Comparison of ENCODE assay signal across 7 mouse cellular contexts in the genomic region with DNA sequence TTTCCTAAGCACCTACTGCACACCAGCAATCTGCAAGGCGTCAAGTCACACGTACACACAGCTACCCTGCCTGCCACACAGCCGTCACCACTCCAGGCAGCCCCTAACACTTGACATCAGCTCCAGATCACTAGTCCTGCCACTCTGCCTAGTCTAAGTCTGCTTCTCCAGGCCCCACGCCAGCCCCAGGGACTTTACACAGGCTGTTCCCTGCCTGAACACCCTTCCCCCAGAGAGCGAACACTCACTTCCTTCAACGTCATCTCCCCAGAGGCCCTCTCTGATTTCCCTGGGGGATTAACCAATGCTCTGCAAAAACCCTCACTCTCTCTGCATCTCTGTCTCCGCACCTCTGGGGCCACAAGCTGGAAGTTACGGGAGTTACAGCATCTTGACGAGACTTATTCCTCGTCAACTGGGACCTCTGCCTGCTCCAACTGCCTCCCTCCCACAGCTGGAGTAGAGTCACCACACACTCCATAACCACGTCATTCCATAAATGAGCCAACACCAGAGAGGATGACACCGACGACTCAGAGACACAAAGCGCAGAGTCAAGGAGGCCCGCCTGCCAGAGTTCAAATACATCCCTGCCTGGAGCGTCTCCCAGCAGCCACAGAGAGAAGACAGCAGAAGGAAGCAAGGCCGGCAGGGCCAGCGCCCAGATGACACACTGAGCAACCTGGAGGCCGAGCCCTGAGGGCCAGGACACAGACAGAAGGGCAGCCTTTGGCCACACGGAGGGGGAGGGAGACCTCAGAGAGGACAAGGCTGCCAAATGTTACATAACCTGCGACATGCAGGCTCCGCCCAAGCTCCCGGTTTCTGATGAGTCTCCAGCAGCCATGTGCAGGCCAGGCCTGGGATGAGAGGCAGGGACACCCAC. TPM values are rescaled to one million over a fixed set of nuclear protein-coding genes. Genes with fewer than 3 reads are reported as not detected.
DNase-seq lines count a peak whose midpoint lies in the region; ATAC-seq and TF ChIP-seq lines count a peak whose summit lies in the region.

No protein-coding gene starts in this region.

- peaks cover 44 to 78% of the 10 kb centered on the region in 2 experiments for H3K4me1 ChIP-seq in CH12.LX (ENCODE audit: control insufficient read depth in 1 of 2, insufficient read depth in 2 of 2)
- peaks cover 91% of the 10 kb centered on the region for H3K4me1 ChIP-seq in megakaryocyte, embryonic 14.5 days
- peaks cover 25% of the 10 kb centered on the region for H3K4me1 ChIP-seq in midbrain, embryonic 15.5 days

- in situ Hi-C loops in CH12.LX (cut with MboI; ENCODE audit: low pct_ligation_motif_present, low pct_unique_long_range_greater_than_20kb, low sequenced_read_pairs): no loop called here

- no peak overlapping the region for H3K9ac ChIP-seq in CH12.LX (ENCODE audit: insufficient read depth, low read depth)
- no peak overlapping the region for H3K9ac ChIP-seq in midbrain, embryonic 15.5 days

- peak; percentile 83 for TF ChIP-seq EP300 in CH12.LX (IDR thresholded peaks at IDR 0.05; ENCODE audit: low read length)

- dilution Hi-C loops in CH12.LX (cut with MboI; ENCODE audit: extremely low pct_ligation_motif_present, extremely low pct_unique_long_range_greater_than_20kb, low sequenced_read_pairs): no loop called here

- peaks cover 35 to 84% of the 10 kb centered on the region in 2 experiments for H3K36me3 ChIP-seq in CH12.LX (replicated peaks in 1 of 2; ENCODE audit: control insufficient read depth in 1 of 2, insufficient read depth in 1 of 2, low read length in 1 of 2)
- peaks cover 78% of the 10 kb centered on the region for H3K36me3 ChIP-seq in megakaryocyte, embryonic 14.5 days (replicated peaks; ENCODE audit: low read length)
- H3K36me3 ChIP-seq in midbrain, embryonic 15.5 days (replicated peaks): peaks cover 7% of the 10 kb centered on the region; the same call in 1 of the 2 replicates

- no peaks in the 10 kb centered on the region for H3K27me3 ChIP-seq in CH12.LX (replicated peaks)
- H3K27me3 ChIP-seq in megakaryocyte, embryonic 14.5 days (replicated peaks): no peaks in the 10 kb centered on the region
- no peaks in the 10 kb centered on the region for H3K27me3 ChIP-seq in midbrain, embryonic 15.5 days (replicated peaks)

- WGBS in midbrain, embryonic 15.5 days: 72% methylated on average over 23 of the region's 23 CpGs

- TF ChIP-seq CTCF in CH12.LX (conservative IDR thresholded peaks at IDR 0.05 in 1 of 2, IDR thresholded peaks at IDR 0.05 in 1 of 2; ENCODE audit: low read depth in 2 of 2, low read length in 2 of 2): peak in 1 of 2 experiments; percentile 36; a peak in 2 of 4 replicates

- H3K4me3 ChIP-seq in CH12.LX (replicated peaks in 1 of 3; ENCODE audit: low read depth in 2 of 3, low read length in 2 of 3, poor library complexity in 1 of 3): peak overlapping the region in 1 of 3 experiments; percentile 25
- peak overlapping the region; percentile 71 for H3K4me3 ChIP-seq in megakaryocyte, embryonic 14.5 days (replicated peaks)
- no peak overlapping the region for H3K4me3 ChIP-seq in midbrain, embryonic 15.5 days

- peak overlapping the region; percentile 97 for H3K27ac ChIP-seq in CH12.LX (ENCODE audit: insufficient read depth, low read depth)
- H3K27ac ChIP-seq in midbrain, embryonic 15.5 days: no peak overlapping the region

- no peaks in the 10 kb centered on the region for H3K79me2 ChIP-seq in CH12.LX (replicated peaks; ENCODE audit: control insufficient read depth, extremely low read depth, insufficient read depth, poor library complexity, severe bottlenecking)

- no peak for ATAC-seq in midbrain, embryonic 15.5 days (replicated peaks)

- TF ChIP-seq RAD21 in CH12.LX (IDR thresholded peaks at IDR 0.05; ENCODE audit: low read depth, low read length): peak; percentile 32

- TF ChIP-seq POLR2A in CH12.LX (IDR thresholded peaks at IDR 0.05; ENCODE audit: low read depth, low read length): peak; percentile 56

- H3K9me3 ChIP-seq in CH12.LX (replicated peaks; ENCODE audit: low read length): no peaks in the 10 kb centered on the region
- H3K9me3 ChIP-seq in megakaryocyte, embryonic 14.5 days: no peaks in the 10 kb centered on the region
- H3K9me3 ChIP-seq in midbrain, embryonic 15.5 days: no peaks in the 10 kb centered on the region

- DNase-seq in 3T3-L1 (ENCODE audit: low read depth, low spot score): peak; percentile 95
- peak; percentile 97 for DNase-seq in CH12.LX (ENCODE audit: extremely low read depth)
- DNase-seq in cerebellum, postnatal 25 days: peak; percentile 83 to 84
- DNase-seq in heart, adult 9 months (ENCODE audit: low spot score in 2 of 2): peak; percentile 91 to 92
- peak; percentile 29 to 74 for DNase-seq in left cerebral cortex, postnatal 25 days (ENCODE audit: low spot score in 2 of 2)

- intact Hi-C loops in left cerebral cortex, postnatal 25 days (cut with DNase I): no loop called here

- peak overlapping the region; percentile 32 for H3K4me2 ChIP-seq in CH12.LX (ENCODE audit: insufficient read depth, low read depth, poor library complexity, severe bottlenecking)
- no peak overlapping the region for H3K4me2 ChIP-seq in midbrain, embryonic 15.5 days

TF ChIP-seq in CH12.LX, 34 proteins besides CTCF, POLR2A, EP300 and RAD21:
- TF ChIP-seq MAZ (IDR thresholded peaks at IDR 0.05; ENCODE audit: low read depth, low read length): no peak
- 0 out of 2 replicates have a peak, but pooled peaks have one; percentile 43 for TF ChIP-seq MAX (IDR thresholded peaks at IDR 0.05; ENCODE audit: low read length)
- TF ChIP-seq BHLHE40 (IDR thresholded peaks at IDR 0.05; ENCODE audit: low read depth, low read length): peak; percentile 68
- TF ChIP-seq ZKSCAN1 (IDR thresholded peaks at IDR 0.05; ENCODE audit: borderline replicate concordance, low read depth, low read length): no peak
- no peak for TF ChIP-seq GABPA (IDR thresholded peaks at IDR 0.05; ENCODE audit: insufficient replicate concordance, low read depth, low read length)
- TF ChIP-seq MEF2A (IDR thresholded peaks at IDR 0.05; ENCODE audit: borderline replicate concordance, low read depth, low read length): peak; percentile 82
- TF ChIP-seq JUN (IDR thresholded peaks at IDR 0.05; ENCODE audit: insufficient read depth, low read depth, low read length): peak; percentile 64; the same call in 1 of the 2 replicates
- no peak for TF ChIP-seq ZC3H11A (IDR thresholded peaks at IDR 0.05; ENCODE audit: low read depth, low read length)
- peak; percentile 21; the same call in 1 of the 2 replicates for TF ChIP-seq NELFE (IDR thresholded peaks at IDR 0.05; ENCODE audit: low read depth, low read length)
- TF ChIP-seq MXI1 (IDR thresholded peaks at IDR 0.05; ENCODE audit: low read depth, low read length): peak; percentile 48
- TF ChIP-seq ZMIZ1 (IDR thresholded peaks at IDR 0.05; ENCODE audit: low read depth, low read length): no peak; the same call in 1 of the 2 replicates
- TF ChIP-seq KAT2A (IDR thresholded peaks at IDR 0.05; ENCODE audit: insufficient replicate concordance, low read length): peak; percentile 95
- peak; percentile 74 for TF ChIP-seq MYC (IDR thresholded peaks at IDR 0.05; ENCODE audit: low read depth, low read length)
- peak; percentile 77 for TF ChIP-seq TCF12 (IDR thresholded peaks at IDR 0.05; ENCODE audit: low read depth, low read length)
- TF ChIP-seq SMC3 (IDR thresholded peaks at IDR 0.05; ENCODE audit: low read depth, low read length): peak; percentile 34
- no peak; the same call in 1 of the 2 replicates for TF ChIP-seq USF2 (conservative IDR thresholded peaks at IDR 0.05; ENCODE audit: low read depth, low read length)
- TF ChIP-seq SIN3A (IDR thresholded peaks at IDR 0.05; ENCODE audit: low read length): peak; percentile 77
- no peak for TF ChIP-seq UBTF (IDR thresholded peaks at IDR 0.05; ENCODE audit: low read depth, low read length)
- peak; percentile 84 for TF ChIP-seq ELF1 (IDR thresholded peaks at IDR 0.05; ENCODE audit: low read depth, low read length)
- TF ChIP-seq RCOR1 (conservative IDR thresholded peaks at IDR 0.05; ENCODE audit: low read depth, low read length): 0 out of 2 replicates have a peak, but pooled peaks have one; percentile 66
- no peak; the same call in 1 of the 2 replicates for TF ChIP-seq ZNF384 (IDR thresholded peaks at IDR 0.05; ENCODE audit: low read depth, low read length)
- peak; percentile 93 for TF ChIP-seq ETS1 (conservative IDR thresholded peaks at IDR 0.05; ENCODE audit: low read depth, low read length)
- peak; percentile 82 for TF ChIP-seq IRF4 (IDR thresholded peaks at IDR 0.05; ENCODE audit: low read depth, low read length)
- peak; percentile 51; the same call in 1 of the 2 replicates for TF ChIP-seq POLR2AphosphoS2 (IDR thresholded peaks at IDR 0.05; ENCODE audit: low read depth, low read length)
- TF ChIP-seq CHD1 (IDR thresholded peaks at IDR 0.05; ENCODE audit: low read depth, low read length): no peak
- no peak for TF ChIP-seq E2F4 (IDR thresholded peaks at IDR 0.05; ENCODE audit: insufficient replicate concordance, low read depth, low read length)
- peak; percentile 64 for TF ChIP-seq HCFC1 (IDR thresholded peaks at IDR 0.05; ENCODE audit: low read depth, low read length)
- TF ChIP-seq CHD2 (IDR thresholded peaks at IDR 0.05; ENCODE audit: low read length): peak; percentile 92
- TF ChIP-seq TBP (conservative IDR thresholded peaks at IDR 0.05; ENCODE audit: low read depth, low read length): no peak
- no peak for TF ChIP-seq USF1 (IDR thresholded peaks at IDR 0.05; ENCODE audit: low read depth, low read length)
- peak; percentile 54; the same call in 1 of the 2 replicates for TF ChIP-seq MAFK (IDR thresholded peaks at IDR 0.05; ENCODE audit: insufficient replicate concordance, low read length)
- TF ChIP-seq PAX5 (IDR thresholded peaks at IDR 0.05; ENCODE audit: low read length): no peak
- peak; percentile 54; the same call in 1 of the 2 replicates for TF ChIP-seq JUND (conservative IDR thresholded peaks at IDR 0.05; ENCODE audit: low read depth, low read length)
- TF ChIP-seq NRF1 (IDR thresholded peaks at IDR 0.05; ENCODE audit: low read depth, low read length): no peak

RNA-seq across cellular contexts. Expression of a gene that starts 49.8 kb away (rescaled TPM):
- 0.08 and 0.17 TPM in 2 replicates for total RNA-seq in CH12.LX (2012; rRNA removed)
- total RNA-seq in CH12.LX (2014; rRNA removed): not detected in 2 replicates
- polyA plus RNA-seq in CH12.LX (2012; ENCODE audit: insufficient read length, low read depth): 0.46 TPM in 1 of 2 replicates, not detected in the other
- total RNA-seq in left cerebral cortex, postnatal 25 days (2021): 1 to 10 TPM in 1 of 2 experiments, under 1 TPM in 1; 0.87 to 1.0 TPM
- not detected in 2 replicates for polyA plus RNA-seq in megakaryocyte, embryonic 14.5 days (2012; ENCODE audit: insufficient read depth, low replicate concordance)
- 6.7 and 7.9 TPM in 2 replicates for polyA plus RNA-seq in midbrain, embryonic 15.5 days (2015; fragmentation: Nextera tagmentation; extraction: Ambion mirVana)
